Mouse (Mus musculus) C3H10T1/2 (cell line): ENCODE results near the gene Atp6v1g3. TPM values are rescaled to one million over a fixed set of nuclear protein-coding genes. Genes with fewer than 3 reads are reported as not detected.

Experiments
- polyA plus RNA-seq, 2 experiments: library from polyadenylated mRNA; unstranded; fragments of >200 nt; fragmentation: generic; extraction: Trizol; gene quantifications; one replicate each; pipeline ENCODE4 v1.2.1; 2012; ENCODE audit warnings: missing spikeins in 2 of 2

Atp6v1g3 gene
- polyA plus RNA-seq, result not detected

DNA sequence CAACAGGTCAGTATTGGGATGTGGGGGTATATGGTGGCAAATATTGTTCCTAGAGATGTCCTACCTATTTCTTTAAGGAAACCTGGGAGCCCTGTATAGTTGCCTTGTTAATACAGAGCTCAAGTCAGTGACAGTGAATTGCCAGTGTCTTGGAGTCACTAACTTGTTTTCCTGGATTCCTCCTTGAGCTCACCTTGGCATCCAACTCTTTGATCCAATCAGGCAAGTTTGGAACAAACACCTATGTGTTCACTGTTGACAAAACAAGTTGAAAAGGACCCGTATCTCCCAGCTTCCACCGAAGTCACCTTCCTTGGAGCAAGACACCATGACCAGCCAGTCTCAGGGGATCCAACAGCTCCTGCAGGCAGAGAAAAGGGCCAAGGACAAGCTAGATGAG lies at the start of gene Atp6v1g3:
Gene Atp6v1g3 (plus strand): TSS at position 301 of the 400 bp plus-strand sequence.

Other genes with a start within 250 kb of the Atp6v1g3 start
- gene Ptprc, start 98.0 kb upstream of the Atp6v1g3 start, polyA plus RNA-seq, result not detected